Mouse (Mus musculus) limb, embryonic 12.5 days (tissue): Measurements from ENCODE around the gene Depdc1b. TPM values are rescaled to one million over a fixed set of nuclear protein-coding genes. Genes with fewer than 3 reads are reported as not detected.

ENCODE experiments used
- ATAC-seq: fragments of 200-750 bp; cut with Nextera tagmentation; 2 replicates; pipeline ENCODE4 v1.8.0; 2017; ENCODE audit warnings: low read depth, moderate TSS enrichment; ENCODE audit not compliant: insufficient number of reproducible peaks, insufficient read depth, low FRiP score, low TSS enrichment
- H3K27ac ChIP-seq: fragments of 300-500 bp; sonication (generic); 2 replicates; pipeline ENCODE4 v1.5.1; 2016; ENCODE audit warnings: mild to moderate bottlenecking, moderate library complexity
- H3K27me3 ChIP-seq: fragments of 300-500 bp; sonication (generic); 2 replicates; pipeline ENCODE4 v1.6.1; 2016; ENCODE audit warnings: mild to moderate bottlenecking, moderate library complexity
- H3K36me3 ChIP-seq: fragments of 300-500 bp; sonication (generic); 2 replicates; pipeline ENCODE4 v1.6.1; 2016; ENCODE audit warnings: mild to moderate bottlenecking, moderate library complexity
- H3K4me1 ChIP-seq: fragments of 300-500 bp; sonication (generic); replicated peaks from 2 replicates; pipeline ENCODE4 v1.6.1; 2016
- H3K4me2 ChIP-seq: fragments of 300-500 bp; sonication (generic); 2 replicates; pipeline ENCODE4 v1.6.1; 2016; ENCODE audit warnings: mild to moderate bottlenecking, moderate library complexity
- H3K4me3 ChIP-seq: fragments of 300-500 bp; sonication (generic); replicated peaks from 2 replicates; pipeline ENCODE4 v1.5.1; 2016; ENCODE audit warnings: mild to moderate bottlenecking
- H3K9ac ChIP-seq: fragments of 300-500 bp; sonication (generic); replicated peaks from 2 replicates; pipeline ENCODE4 v1.6.1; 2016; ENCODE audit warnings: mild to moderate bottlenecking, moderate library complexity
- H3K9me3 ChIP-seq: fragments of 300-500 bp; sonication (generic); 2 replicates; pipeline ENCODE4 v1.6.1; 2016; ENCODE audit warnings: mild to moderate bottlenecking, moderate library complexity
- WGBS: fragments of 180-500 bp; shearing (Covaris S2); methylation state at CpG from one replicate; pipeline ENCODE4 v1.1.7; 2016; 5-methylcytosine and 5-hydroxymethylcytosine counted together
- polyA plus RNA-seq: library from polyadenylated mRNA; unstranded; fragments of >200 nt; fragmentation: Nextera tagmentation; extraction: Ambion mirVana; gene quantifications from 2 replicates; pipeline ENCODE4 v1.2.1, GENCODE M21; 2016

The Depdc1b gene
- polyA plus RNA-seq, 1 experiment from 2014 or later = 18.9 TPM

DNA sequence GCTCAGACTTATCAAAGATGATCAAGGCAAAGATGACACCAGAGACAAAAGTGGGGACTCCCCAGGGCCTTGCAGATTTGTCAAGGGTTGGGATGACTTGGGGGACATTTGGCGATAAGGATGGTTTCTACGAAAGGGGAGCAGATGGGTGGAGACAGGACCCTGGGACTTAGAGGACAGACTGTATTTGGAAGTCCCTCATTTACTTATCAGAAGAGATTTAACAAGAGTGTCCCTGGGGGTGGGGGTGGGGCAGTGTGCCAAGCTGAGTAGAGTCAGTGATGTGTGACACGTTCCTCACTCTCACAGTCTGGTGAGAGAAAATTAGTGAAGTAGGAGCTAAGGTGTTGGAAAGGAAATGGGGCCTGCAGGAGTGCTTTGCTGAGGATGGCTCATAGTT, 42.1 kb downstream of the Depdc1b start:
- H3K9me3 ChIP-seq = no peaks in the 10 kb centered on the region
- H3K4me2 ChIP-seq = no peak overlapping the region
- WGBS = 50% methylated on average over 3 of the region's 3 CpGs
- no peaks in the 10 kb centered on the region for H3K27me3 ChIP-seq
- H3K36me3 ChIP-seq = peaks cover 10% of the 10 kb centered on the region; the same call in 1 of the 2 replicates
- no peak overlapping the region for H3K4me3 ChIP-seq
- ATAC-seq = no peak
- no peaks in the 10 kb centered on the region for H3K4me1 ChIP-seq
- H3K27ac ChIP-seq = no peak overlapping the region
- no peak overlapping the region for H3K9ac ChIP-seq

GRCm38 (mm10) chr13:108367496-108367895, 51.4 kb downstream of the Depdc1b start:
- Histone ChIP-seq H3K36me3 (peaks cover 49% of the 10 kb centered on the region), H3K4me1 (no peaks in the 10 kb centered on the region), H3K9me3 (no peaks in the 10 kb centered on the region), H3K4me3 (no peak overlapping the region), H3K27me3 (no peaks in the 10 kb centered on the region), H3K9ac (no peak overlapping the region), H3K27ac (no peak overlapping the region), H3K4me2 (no peak overlapping the region)
- ATAC-seq = no peak
- WGBS = 90% methylated on average over 12 of the region's 12 CpGs

DNA sequence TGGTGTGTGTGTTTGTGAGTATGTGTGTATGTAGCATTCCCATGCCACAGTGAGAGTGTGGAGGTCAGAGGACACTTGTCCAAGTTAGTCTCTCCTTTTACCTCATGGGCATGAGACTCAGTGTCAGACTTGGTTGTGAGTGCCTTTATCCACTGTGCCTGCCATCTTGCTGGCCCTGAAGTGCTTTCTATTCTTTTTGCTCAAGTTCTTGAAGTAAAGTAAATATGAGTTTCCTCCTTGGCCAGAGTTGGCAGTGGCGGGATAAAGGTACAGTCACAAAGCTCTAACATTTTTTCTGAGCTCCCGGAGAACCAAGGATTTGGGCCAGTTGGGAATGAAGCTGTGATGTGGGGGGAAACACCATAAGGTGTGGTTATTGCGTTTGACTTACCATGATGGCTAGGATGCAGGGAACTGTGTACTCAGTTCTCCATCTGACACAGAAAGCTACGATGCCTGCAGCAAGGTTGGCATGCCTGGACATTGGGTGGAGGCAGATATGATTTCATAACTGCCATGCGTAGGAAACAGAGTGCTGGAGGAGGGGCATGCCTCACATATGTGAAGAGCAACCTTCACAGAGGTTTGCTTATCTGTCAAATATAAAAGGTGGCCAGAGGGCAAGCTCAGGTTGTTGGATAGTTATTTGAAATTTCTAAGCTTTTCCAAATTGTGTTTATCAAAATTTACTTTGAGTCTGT, 54.3 kb downstream of the Depdc1b start:
- Histone ChIP-seq H3K9ac (no peak overlapping the region), H3K36me3 (peaks cover 39% of the 10 kb centered on the region)

GRCm38 (mm10) chr13:108371352-108371921, 55.3 kb downstream of the Depdc1b start:
- peaks cover 31% of the 10 kb centered on the region; the same call in 1 of the 2 replicates for H3K36me3 ChIP-seq
- no peak overlapping the region for H3K9ac ChIP-seq
- 64% methylated on average over 9 of the region's 9 CpGs for WGBS

More for the DNA sequence above, 54.3 kb downstream of the Depdc1b start:
- Histone ChIP-seq H3K4me1 (no peaks in the 10 kb centered on the region), H3K9me3 (no peaks in the 10 kb centered on the region), H3K27me3 (no peaks in the 10 kb centered on the region), H3K27ac (no peak overlapping the region), H3K4me2 (no peak overlapping the region), H3K4me3 (no peak overlapping the region)
- ATAC-seq = no peak
- 88% methylated on average over 5 of the region's 5 CpGs for WGBS

DNA sequence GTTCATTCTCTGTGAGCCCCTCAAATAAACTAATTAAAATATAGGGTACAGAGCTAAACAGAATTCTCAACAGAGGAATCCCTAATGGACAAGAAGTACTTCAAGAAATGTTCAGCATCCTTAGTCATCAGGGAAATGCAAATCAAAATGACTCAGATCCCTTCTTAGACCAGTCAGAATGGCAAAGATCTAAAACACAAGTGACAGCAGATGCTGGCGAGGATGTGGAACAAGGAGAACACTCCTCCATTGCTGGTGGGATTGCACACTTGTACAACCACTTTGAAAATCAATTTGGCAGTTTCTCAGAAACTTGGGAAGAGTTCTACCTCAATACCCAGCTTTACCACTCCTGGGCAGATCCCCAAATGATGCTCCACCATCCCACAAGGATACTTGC, 57.1 kb downstream of the Depdc1b start:
- no peak overlapping the region for H3K9ac ChIP-seq
- peaks cover 20% of the 10 kb centered on the region; the same call in 1 of the 2 replicates for H3K36me3 ChIP-seq
- no peak overlapping the region for H3K27ac ChIP-seq
- H3K27me3 ChIP-seq = no peaks in the 10 kb centered on the region
- 85% methylated on average over 1 of the region's 1 CpGs for WGBS
- no peak for ATAC-seq
- no peak overlapping the region for H3K4me3 ChIP-seq
- no peak overlapping the region for H3K4me2 ChIP-seq
- no peaks in the 10 kb centered on the region for H3K4me1 ChIP-seq
- H3K9me3 ChIP-seq = no peaks in the 10 kb centered on the region

More at GRCm38 (mm10) chr13:108371352-108371921, 55.3 kb downstream of the Depdc1b start:
- Histone ChIP-seq H3K4me3 (no peak overlapping the region), H3K27ac (no peak overlapping the region), H3K4me1 (no peaks in the 10 kb centered on the region), H3K27me3 (no peaks in the 10 kb centered on the region), H3K4me2 (no peak overlapping the region), H3K9me3 (no peaks in the 10 kb centered on the region)
- no peak for ATAC-seq

- WGBS = 95% methylated on average over 2 of the region's 2 CpGs
- Histone ChIP-seq H3K4me3 (no peak overlapping the region), H3K27ac (no peak overlapping the region), H3K4me1 (no peaks in the 10 kb centered on the region), H3K36me3 (peaks cover 20% of the 10 kb centered on the region; the same call in 1 of the 2 replicates), H3K27me3 (no peaks in the 10 kb centered on the region), H3K4me2 (no peak overlapping the region), H3K9ac (no peak overlapping the region), H3K9me3 (no peaks in the 10 kb centered on the region)
- no peak for ATAC-seq
Measured at GRCm38 (mm10) chr13:108376637-108377036, 60.5 kb downstream of the Depdc1b start.

- no peaks in the 10 kb centered on the region; the same call in 1 of the 2 replicates for H3K4me1 ChIP-seq
- H3K9ac ChIP-seq = no peak overlapping the region
- 86% methylated on average over 3 of the region's 3 CpGs for WGBS
- no peak overlapping the region for H3K4me3 ChIP-seq
- no peaks in the 10 kb centered on the region for H3K27me3 ChIP-seq
- H3K4me2 ChIP-seq = no peak overlapping the region
- H3K27ac ChIP-seq = no peak overlapping the region
- no peak for ATAC-seq
- no peaks in the 10 kb centered on the region for H3K9me3 ChIP-seq
- peaks cover 32% of the 10 kb centered on the region for H3K36me3 ChIP-seq
Measured at GRCm38 (mm10) chr13:108381161-108381560, 65.0 kb downstream of the Depdc1b start.

DNA sequence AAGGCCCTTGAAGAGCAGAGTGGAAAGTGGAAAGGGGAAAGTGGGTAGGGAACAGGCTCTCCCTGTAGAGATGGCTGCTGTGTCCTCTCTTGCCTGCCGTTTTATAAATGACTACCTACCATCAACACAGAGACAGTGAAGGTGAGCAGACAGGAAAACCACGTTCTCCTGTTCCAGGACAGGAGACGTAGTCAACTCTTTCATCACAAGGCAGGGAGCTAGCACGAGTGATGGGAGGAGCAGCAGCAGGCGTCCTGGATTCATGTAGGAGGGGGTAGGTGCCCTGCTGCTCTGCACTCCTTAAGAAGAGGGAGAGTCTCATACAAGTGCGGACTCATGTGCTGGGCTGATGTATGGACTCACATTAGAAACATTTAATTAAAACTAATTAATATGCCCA, 66.9 kb downstream of the Depdc1b start:
- no peak overlapping the region for H3K4me3 ChIP-seq
- peaks cover 39% of the 10 kb centered on the region for H3K36me3 ChIP-seq
- H3K9me3 ChIP-seq = no peaks in the 10 kb centered on the region
- no peak overlapping the region for H3K9ac ChIP-seq
- WGBS = 81% methylated on average over 6 of the region's 6 CpGs
- no peaks in the 10 kb centered on the region; the same call in 1 of the 2 replicates for H3K4me1 ChIP-seq
- ATAC-seq = no peak
- no peak overlapping the region for H3K4me2 ChIP-seq
- H3K27ac ChIP-seq = no peak overlapping the region
- H3K27me3 ChIP-seq = no peaks in the 10 kb centered on the region

DNA sequence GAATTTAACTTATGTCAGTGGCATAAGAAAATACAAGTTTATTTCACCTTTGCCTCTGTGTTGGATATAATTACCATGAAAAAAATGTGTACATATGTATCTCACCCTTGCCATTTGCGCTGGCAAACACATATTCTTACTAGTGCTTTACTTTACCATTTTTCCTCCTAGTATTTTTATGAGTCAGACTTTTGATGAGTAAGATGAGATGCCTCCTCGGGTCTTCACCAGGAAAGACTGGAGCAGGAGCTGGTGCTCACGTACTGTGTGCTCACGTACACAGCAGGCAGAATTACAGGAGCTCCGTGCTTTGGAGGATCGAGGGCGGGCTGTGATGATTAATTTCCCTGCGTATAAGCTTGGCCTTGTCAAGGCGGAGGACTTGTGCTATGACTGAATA, 69.9 kb downstream of the Depdc1b start:
- WGBS = 91% methylated on average over 9 of the region's 9 CpGs
- H3K4me2 ChIP-seq = no peak overlapping the region
- no peaks in the 10 kb centered on the region; the same call in 1 of the 2 replicates for H3K4me1 ChIP-seq
- H3K9ac ChIP-seq = no peak overlapping the region
- H3K4me3 ChIP-seq = no peak overlapping the region
- H3K36me3 ChIP-seq = peaks cover 36% of the 10 kb centered on the region
- ATAC-seq = no peak
- no peaks in the 10 kb centered on the region for H3K9me3 ChIP-seq
- no peaks in the 10 kb centered on the region for H3K27me3 ChIP-seq
- H3K27ac ChIP-seq = no peak overlapping the region

- no peak overlapping the region for H3K9ac ChIP-seq
- H3K36me3 ChIP-seq = peaks cover 7% of the 10 kb centered on the region; the same call in 1 of the 2 replicates
- H3K4me1 ChIP-seq = no peaks in the 10 kb centered on the region
- H3K27ac ChIP-seq = no peak overlapping the region
- WGBS = 8% methylated on average over 1 of the region's 1 CpGs
- H3K4me3 ChIP-seq = no peak overlapping the region
- no peak overlapping the region for H3K4me2 ChIP-seq
- no peak for ATAC-seq
- H3K27me3 ChIP-seq = no peaks in the 10 kb centered on the region
- H3K9me3 ChIP-seq = no peaks in the 10 kb centered on the region
Measured at GRCm38 (mm10) chr13:108390565-108390964, 74.4 kb downstream of the Depdc1b start.

- no peak for ATAC-seq
- Histone ChIP-seq H3K4me2 (no peak overlapping the region), H3K4me3 (no peak overlapping the region), H3K4me1 (no peaks in the 10 kb centered on the region), H3K9ac (no peak overlapping the region), H3K9me3 (peaks cover 4% of the 10 kb centered on the region; the same call in 1 of the 2 replicates), H3K36me3 (peaks cover 13% of the 10 kb centered on the region; the same call in 1 of the 2 replicates), H3K27ac (no peak overlapping the region), H3K27me3 (no peaks in the 10 kb centered on the region)
- WGBS = 90% methylated on average over 5 of the region's 5 CpGs
Measured at GRCm38 (mm10) chr13:108403197-108403596, 87.1 kb downstream of the Depdc1b start.
